Mouse (Mus musculus): ENCODE data around the gene Clmn.

Clmn gene

GRCm38 (mm10) chr12:104864439-104865165 is at the start of gene Clmn:
Gene Clmn (minus strand): TSS chr12:104865076.
- DNase-seq (ENCODE audit: low spot score): peak; percentile 51

DNA sequence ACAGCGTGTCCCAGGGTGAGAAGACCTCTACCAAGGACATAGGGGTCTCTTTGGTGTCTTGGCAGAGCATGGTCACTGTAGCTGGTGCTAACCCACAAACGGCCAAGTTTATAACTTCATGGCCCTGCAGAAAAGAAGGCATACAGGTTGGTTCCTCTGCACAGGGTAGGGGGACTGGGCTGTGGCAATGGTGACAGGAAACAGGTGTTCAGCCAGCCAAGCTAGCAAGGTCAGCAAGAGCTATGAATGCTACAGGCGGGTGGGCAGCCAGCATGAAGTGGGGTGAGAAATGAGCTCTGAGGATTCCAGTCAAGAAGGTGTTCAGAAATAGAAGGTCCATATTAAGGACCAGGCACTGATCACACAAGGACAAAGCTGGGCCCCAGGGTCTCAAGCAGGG is 48.1 kb upstream of the Clmn start:
- no peak for DNase-seq (ENCODE audit: low spot score)

- DNase-seq (ENCODE audit: low spot score): peak; percentile 59
Observed at GRCm38 (mm10) chr12:104912281-104912933, 47.5 kb upstream of the Clmn start.

DNA sequence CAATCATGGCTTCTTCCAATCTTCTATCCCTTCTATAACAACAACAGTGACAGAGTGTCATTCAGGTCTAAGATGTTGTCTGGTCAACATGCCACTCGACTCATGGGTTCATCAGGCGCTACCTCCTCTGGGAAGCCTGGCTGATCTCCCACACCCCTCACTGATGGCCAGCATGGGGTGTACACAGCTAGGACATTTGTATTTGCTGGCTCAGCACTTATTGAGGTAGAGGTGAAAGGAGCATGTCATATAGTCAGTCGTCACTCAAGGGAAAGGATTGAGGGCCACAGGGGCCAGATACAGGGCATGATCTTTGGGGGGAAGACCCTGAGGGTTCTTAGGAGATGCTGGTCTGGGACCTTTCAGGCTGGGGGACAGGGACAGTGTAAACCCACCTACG is 44.9 kb upstream of the Clmn start:
- no peak for DNase-seq (ENCODE audit: low spot score)

GRCm38 (mm10) chr12:104908986-104909385 is 44.1 kb upstream of the Clmn start:
- DNase-seq (ENCODE audit: low spot score): peak; percentile 57

DNA sequence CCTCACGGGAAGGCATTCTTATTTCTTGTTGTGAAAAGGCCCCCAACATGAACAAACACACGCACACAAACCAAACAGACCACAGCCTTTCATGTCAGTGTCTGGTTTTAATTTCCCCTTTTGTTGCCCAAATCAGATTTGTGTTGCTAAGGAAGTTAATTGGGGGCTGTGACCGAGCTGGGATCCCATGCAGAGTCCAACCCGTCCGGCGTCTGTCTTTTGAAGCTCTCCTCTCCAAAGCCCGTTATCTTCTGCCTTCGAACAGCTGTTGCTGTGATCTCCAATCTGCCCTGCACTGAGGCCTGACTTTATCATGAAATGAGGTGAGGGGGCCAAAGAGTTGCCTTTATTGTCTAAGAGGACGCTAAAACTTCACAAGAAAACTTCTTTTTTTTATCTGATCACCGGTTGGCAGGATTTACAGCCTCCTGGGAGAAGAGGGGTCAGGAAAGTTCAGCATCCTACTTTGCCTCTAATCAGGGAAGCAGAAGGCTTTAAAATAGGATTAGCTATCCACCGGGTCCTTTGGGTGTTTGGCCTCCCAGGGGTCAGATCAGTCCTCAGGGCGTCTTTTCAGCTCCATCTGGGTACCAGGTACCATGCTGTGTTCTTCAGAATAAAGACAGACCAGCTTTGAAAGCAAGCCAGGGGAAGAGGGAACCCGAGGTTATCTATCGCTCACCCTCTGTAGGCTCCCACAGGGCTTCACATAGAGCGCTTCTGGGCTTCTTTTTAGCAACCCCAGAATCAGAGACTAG is 43.3 kb upstream of the Clmn start:
- DNase-seq (ENCODE audit: low spot score): peak; percentile 60

GRCm38 (mm10) chr12:104907133-104907532 is 42.3 kb upstream of the Clmn start:
- no peak for DNase-seq (ENCODE audit: low spot score)

DNA sequence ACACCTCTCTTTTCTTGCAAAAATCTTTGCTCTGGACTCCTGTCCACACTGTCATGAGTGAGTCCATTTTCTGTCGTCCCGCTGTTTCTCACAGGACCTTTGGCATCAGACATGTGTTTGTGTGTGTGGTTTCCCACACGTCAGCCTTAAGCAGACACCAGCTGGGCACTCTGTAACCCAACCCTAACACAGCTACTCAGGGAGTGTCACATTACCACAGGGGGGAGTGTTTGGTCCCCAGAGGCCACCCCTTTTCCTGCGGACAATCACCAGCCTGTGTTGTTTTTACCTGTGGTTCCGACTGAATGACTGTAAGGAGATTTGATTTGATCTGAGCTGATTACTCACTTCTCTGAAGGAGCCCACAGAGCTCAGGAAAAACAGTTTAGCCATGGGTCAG is 39.3 kb upstream of the Clmn start:
- peak; percentile 38 for DNase-seq (ENCODE audit: low spot score)

DNA sequence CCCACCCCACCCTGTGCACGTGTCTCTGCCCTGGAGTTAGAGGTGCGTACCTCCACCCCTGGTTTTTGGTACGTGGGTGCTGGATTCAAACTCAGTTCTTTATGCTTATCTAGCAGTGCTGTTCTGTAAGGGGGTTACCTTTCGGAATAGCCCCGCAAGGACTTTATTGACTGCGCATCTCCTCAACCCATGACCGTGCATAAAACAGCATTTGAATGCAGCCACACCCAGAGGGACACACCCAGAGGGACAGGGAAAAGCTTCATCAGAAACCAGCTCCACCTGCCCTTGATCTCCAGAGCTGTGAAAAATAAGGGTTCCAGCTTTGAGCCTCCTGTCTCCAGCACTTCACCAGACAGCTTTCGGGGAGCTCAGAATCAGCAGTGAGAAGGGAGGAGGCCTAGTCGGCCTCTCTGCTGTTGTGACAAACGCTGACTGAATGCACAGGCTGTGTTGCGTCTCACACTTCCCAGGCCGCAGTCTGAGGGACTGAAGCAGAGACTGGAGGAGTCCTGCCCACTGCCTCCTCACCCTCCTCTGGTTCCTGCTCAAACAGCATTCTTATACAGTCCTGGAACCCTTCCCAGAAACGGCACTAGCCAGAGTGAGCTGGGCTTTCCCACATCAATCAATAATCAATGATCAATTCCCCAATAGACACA is 37.6 kb upstream of the Clmn start:
- no peak for DNase-seq (ENCODE audit: low spot score)

- DNase-seq (ENCODE audit: low spot score): no peak
Observed at GRCm38 (mm10) chr12:104901320-104901719, 36.4 kb upstream of the Clmn start.

- DNase-seq (ENCODE audit: low spot score): no peak
Observed at GRCm38 (mm10) chr12:104899835-104900234, 35.0 kb upstream of the Clmn start.

GRCm38 (mm10) chr12:104899161-104899560 is 34.3 kb upstream of the Clmn start:
- no peak for DNase-seq (ENCODE audit: low spot score)

- DNase-seq (ENCODE audit: low spot score): peak; percentile 32
Observed at GRCm38 (mm10) chr12:104898718-104899117, 33.8 kb upstream of the Clmn start.

DNA sequence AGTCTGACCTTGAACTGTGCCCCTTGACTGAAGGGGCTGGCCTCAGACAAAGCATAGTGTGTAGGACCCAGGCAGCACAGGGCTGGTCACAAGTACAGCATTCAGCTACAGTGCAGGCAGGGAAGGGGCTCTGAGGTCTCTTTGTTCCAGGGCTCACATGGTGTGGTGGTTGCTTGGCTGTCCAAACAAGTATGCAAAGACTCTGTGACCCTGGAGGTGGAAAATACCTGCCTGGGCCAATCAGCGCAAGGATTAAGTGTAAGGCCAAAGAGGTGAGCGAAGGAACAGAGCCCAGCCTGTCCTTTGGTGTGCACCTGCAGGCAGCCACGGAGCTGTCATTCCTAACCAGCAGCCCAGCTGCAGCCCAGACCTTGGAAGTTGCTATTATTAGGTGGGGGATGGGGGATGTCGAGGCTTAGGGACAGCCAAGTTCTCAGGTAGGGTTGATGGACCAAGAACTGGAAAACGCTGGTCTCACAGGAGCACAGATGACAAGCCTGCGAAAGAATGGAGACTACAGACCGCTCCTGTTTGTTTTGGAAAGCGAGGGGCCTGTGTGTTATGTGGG is 32.3 kb upstream of the Clmn start:
- DNase-seq (ENCODE audit: low spot score): no peak

DNA sequence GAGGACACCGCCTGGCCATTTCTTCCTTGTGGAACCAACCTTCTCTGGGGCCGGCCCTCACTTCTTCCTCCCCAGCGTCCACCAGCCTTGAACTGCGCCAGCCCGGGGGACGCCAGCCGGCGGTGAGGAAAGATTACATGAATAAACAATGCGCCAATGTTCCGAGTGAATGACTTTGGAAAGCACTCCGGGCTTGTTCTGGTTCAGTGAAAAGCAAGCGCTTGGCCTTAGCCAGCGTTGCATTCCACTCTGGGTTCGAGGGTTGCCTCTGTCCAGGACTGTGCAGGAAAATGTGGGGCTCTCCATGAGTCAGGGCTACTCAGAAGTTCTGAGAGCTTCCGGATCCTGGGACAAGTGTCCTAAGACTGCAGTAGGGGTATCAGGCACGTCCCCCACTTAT is 31.8 kb upstream of the Clmn start:
- DNase-seq (ENCODE audit: low spot score): peak; percentile 64

GRCm38 (mm10) chr12:104892245-104892644 is 27.4 kb upstream of the Clmn start:
- no peak for DNase-seq (ENCODE audit: low spot score)

- no peak for DNase-seq (ENCODE audit: low spot score)
Observed at GRCm38 (mm10) chr12:104890066-104890465, 25.2 kb upstream of the Clmn start.

GRCm38 (mm10) chr12:104886104-104886503 is 21.2 kb upstream of the Clmn start:
- no peak for DNase-seq (ENCODE audit: low spot score)

- no peak for DNase-seq (ENCODE audit: low spot score)
Observed at GRCm38 (mm10) chr12:104882533-104882932, 17.7 kb upstream of the Clmn start.

DNA sequence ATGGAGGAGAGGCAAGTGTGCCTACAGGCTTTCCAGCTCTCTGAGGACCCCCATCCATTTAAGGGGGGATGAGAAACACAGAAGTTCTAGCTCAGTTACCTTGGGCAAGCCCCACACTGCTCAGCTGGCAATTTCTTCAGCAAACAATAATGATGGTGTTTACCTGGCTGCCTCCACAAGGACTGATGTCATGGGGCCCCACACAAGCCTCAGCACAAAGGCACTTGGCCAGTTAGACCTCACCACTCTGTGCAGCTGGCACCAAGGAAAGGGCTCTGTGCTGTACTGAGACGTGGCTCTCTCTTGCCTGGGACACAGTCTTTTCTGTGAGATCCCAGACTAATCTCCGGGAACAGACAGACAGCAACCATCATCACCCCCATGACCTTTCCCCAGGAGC is 17.2 kb upstream of the Clmn start:
- DNase-seq (ENCODE audit: low spot score): no peak

GRCm38 (mm10) chr12:104881518-104882060 is 16.7 kb upstream of the Clmn start:
- no peak for DNase-seq (ENCODE audit: low spot score)

GRCm38 (mm10) chr12:104880367-104880766 is 15.5 kb upstream of the Clmn start:
- peak; percentile 41 for DNase-seq (ENCODE audit: low spot score)
